Mouse (Mus musculus): ENCODE results near the gene Rprd1b. TPM values are rescaled to one million over a fixed set of nuclear protein-coding genes. Genes with fewer than 3 reads are reported as not detected.

The Rprd1b gene
- total RNA-seq, 4 experiments from 2014 or later: 25.3 to 30.1 (median 28.6) TPM

DNA sequence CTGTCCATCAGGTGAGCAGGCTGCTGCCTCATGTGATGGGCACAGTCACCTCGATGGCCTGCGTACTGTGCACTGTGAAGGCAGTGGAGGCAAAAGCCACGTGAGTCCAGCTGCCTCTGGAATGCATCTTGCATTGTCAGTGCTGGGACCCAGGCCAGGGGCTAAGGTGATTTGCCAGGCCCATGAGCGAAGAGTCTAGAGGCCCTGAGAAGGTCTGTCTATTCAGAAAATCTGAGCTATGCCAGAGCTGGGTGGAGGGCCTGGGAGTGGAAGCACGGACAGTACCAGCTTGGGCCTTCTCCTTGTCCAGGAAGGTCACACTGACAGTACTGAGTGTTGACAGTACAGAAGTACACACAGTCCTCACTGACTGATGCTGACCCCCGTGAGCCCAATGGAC lies 94.5 kb downstream of the Rprd1b start:
- DNase-seq (ENCODE audit: low spot score): peak; percentile 78

DNA sequence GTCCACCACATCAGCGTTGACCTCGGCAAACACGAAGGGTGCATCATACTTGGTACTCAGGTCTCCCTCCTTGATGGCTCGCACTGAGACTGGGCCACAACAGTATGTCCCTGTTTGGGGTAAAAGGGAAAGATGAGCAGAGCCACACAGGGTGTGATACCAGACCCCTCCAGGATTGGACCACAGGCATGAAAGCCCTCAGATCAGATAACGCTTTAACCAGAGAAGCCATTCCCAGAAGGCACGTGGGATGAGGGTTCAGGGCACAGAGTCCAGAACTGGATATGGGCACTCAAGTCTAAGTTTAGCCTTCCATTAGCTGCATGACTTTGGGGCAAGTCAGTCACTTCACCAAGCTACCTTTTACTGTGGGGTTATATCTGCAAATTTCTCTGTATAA lies 98.9 kb downstream of the Rprd1b start:
- no peak for DNase-seq (ENCODE audit: low spot score)

DNA sequence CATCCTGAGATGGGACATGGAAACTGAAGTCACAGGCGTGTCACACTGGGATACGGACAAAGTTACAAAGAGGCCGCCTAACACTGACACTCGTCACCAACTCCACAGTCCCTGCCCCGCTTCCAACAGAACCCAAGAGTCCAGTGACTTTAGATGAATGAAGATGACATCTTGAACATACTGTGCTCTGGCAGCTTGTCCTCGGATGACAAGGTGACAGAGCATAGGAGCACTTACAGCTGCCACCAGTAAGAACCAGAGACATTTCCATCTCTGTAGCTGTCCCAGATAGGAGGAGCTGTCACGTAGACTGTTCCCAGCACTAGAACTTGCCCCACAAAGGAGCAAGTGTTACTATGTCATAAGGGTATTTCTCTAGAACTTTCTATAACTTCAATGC lies 99.6 kb downstream of the Rprd1b start:
- DNase-seq (ENCODE audit: low spot score): no peak

DNA sequence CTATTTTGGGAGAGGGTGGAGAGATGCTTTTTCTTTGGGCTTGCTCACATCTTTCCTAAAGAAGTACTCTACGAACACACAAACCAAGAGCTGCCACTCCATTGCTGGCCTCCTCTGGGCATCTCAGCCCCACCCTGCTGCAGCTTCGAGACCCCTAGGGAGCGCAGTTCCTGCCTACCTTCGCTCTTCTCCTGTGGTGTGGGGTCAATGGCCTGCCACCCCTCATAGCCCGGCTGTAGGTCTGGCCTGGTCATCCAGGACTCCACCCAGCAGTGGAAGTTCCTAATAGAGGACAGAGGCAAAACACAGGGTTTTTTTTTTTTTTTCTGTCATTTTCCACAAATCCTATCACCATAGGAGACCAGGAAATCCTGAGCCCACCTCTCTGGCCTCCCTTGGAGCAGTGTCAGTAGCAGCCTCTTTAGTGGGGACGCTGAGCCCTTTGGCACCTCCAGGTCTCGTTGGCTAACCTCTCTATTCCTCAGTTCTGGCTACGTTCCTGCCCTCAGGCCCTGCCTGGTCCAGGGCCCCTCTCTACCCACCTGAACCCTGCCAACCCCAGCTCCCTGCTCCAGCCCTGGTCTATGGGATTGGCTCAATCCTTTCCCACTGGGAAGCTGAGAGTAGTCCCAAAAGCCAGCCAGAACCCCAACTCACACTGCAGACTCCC lies 100.3 kb downstream of the Rprd1b start:
- DNase-seq (ENCODE audit: low spot score): no peak

DNA sequence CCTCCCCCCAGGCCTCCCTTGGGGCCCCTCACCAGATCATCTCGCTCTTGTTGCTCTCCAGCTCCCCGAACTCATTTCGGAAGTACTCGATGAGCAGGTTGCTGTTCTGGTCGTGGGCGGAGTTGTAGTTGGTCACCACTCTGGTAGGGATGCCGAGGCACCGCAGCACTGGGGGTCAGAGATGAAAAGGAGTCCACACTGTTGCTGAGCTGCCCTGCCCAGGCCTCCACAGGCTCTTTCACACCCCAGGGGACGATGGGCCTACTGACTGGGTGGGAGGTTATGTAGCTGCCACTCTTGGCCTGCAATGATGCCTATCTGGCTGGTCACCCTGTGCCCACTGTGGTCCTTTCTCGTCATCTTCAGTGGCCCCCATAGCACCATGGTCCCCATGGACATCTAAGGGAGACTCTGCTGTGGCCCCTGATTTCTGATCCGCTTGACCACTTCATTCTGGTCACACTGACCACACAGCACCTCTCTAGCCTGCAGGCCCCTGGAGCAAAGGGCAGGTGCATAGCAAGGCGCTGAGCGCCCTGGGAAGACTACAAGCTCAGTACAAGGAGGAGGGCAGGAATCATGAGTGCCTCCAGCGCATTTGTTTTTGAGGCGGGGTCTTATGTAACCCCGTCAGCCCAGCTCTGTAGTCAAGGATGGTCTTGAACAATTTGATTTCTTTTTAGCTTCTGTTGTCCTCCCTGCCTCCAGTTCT lies 101.2 kb downstream of the Rprd1b start:
- DNase-seq (ENCODE audit: low spot score): no peak

DNA sequence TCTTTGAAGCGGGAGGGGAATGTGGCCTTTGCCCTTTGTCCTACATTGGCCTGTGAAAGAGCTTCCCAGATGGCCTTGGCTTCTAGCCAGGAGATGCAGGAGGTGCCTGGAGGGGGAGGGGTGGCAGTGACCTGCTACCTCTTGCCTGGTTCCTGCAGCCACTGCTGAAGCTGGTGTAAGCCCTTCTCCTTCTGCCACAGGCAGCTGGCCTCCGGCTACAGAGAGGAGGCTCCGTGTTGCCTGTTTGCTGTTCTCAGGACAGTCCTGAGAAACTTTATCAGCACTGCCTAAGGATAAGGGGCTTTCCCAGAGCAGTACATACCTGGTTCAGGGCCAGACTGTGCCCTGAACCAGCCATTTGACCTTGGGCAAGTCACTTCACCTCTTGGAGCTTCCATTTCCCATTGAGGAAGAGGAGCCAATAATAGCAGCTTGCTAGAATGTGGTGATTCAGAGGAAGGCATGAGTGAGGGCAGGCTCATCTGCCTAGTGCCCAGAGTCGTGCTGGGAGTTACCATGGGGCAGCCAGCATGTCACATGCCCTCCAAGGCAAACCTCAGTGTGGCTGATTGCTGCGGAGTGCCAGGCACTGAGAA lies 102.2 kb downstream of the Rprd1b start:
- peak; percentile 82 for DNase-seq (ENCODE audit: low spot score)

DNA sequence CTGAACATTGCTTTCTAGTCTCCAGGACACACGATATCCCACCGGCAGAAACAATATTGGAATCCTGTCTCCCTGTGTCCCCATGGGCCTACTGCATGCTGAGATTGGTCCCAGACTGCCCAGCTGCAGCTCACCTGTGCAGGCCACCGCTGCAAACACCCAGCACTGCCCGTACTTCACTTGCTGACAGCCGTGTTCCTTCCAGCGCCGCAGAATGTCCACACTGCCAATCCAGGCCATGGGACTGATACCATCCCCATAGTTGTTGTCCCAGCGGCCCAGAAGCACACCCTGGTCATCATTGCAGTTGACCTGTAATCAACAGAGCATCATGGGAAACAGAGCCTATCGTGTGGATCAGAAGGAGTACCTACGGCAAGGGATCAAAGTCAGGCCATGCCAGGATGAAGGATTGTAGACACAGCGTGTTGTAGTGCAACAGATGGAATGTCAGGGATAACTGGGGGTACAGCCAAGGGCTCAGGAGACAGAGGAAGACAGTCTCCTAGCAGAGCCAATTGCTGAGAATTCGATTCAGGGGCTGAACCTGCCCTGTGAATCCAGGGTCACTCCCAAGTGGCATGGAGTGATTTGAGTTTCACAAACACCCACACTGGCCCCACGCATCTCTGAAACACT lies 103.0 kb downstream of the Rprd1b start:
- no peak for DNase-seq (ENCODE audit: low spot score)

DNA sequence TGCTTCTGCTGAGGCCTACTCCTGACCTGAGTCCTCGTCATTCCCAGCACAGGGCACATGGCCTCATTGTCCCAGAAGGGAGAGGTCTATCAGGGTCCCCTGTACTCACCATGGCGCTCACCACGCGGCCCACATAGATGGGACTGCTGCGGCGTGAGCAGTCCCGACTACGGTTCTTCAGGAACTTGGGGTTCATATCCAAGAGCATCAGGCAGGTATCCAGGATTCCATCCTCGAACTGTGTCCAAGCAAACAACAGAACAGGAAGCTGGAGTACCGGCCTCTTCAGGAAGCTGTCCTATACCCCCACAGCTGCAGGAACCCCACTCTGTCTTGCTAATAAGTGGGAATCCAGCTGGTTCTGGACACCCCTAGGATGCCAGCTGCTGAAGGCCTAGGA lies 104.0 kb downstream of the Rprd1b start:
- no peak for DNase-seq (ENCODE audit: low spot score)

DNA sequence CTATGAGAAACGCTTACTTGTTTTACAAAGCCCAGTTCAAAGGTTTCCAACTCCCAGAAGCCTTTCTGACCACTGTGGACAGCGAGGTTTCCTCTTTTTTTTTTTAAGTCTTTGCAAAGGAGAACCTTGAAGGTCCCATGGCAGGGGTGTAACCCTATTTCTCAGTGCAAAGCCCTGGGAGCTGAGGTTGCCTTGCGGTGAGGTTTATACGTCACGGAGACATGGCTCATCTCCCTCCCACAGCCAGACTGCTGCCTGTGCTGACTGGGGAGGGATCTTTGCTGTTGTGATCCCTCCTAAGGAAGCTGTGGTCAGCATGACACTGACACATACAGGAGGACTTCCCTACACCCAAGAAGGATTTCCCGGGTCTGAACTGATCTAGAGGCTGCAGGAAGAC lies 104.8 kb downstream of the Rprd1b start:
- no peak for DNase-seq (ENCODE audit: low spot score)

DNA sequence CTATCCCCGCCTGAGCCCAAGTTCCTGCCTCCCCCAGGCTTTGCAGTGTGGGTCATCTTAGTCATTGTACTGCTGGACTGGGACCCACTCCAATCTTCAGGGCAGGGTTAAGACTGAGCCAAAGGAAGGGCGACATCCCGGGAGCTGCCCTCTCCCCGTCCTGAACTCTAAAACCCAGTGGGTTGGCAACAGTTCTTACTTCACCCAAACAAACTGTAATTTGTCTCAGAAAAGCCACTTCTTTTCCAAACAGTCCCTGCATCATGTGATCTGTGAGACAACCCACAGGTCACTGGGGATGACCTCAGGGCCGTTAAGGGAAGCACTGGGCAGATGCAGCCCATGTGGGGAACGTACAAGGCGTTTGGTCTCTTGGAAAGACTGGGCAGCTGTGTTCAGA lies 107.9 kb downstream of the Rprd1b start:
- DNase-seq (ENCODE audit: low spot score): peak; percentile 68

DNA sequence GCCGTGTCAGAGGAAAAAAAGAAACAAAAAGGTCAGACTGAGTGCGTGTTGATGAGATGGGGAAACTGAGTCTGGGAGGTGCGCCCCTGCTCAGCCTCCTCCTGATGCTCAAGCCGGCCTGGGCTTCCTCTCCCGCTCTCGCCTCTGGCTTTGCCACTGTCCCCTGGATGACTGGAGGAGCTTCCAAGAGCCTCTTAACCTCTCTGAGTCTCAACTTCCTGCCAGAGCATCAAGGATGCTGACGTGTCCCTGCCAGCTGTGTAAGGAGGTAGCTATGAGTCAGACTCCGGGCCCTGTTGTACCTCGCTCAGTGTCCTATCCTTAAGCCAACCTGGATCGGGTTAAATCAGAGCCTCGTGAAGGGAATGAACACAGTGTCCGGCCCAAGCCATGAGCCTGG lies 109.5 kb downstream of the Rprd1b start:
- no peak for DNase-seq (ENCODE audit: low spot score)

DNA sequence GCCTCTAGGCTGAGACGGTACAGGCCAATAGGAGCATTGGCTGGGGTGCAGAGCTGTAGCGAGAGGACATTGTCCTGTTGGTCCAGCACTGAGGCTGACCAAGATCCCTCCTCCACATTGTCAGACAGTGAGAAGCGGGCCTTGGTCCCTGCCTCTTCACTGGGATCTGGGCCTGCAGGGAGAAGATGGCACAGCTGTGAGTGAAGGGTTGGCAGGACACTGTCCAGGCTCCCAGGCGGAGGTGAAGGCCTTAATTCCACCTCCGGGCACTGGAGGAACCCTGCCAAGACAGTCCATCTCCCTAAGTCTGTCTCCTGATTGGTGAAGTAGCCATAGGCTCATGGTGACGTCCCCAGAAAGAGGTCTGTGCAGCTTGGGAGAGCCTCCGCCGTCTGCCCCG lies 110.5 kb downstream of the Rprd1b start:
- DNase-seq (ENCODE audit: low spot score): no peak

DNA sequence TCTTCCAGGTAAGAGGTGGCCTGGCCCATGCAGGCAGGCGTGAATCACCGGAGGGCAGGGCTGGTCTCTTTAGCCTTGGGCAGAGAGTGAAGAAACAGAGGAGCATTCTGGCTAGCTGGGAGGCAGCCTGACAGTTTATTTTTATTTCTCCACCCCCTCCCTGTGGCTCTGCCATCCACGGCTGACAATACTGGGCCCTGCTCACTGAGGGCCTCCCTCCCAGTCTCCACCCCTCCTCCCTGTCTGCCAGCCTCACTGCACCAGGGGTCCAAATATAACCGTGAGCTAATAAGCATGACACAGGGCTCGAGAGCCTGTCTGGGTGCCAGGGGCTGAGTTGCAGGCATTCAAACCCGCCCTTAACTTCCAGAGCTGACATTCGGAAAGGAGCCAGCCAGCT lies 111.3 kb downstream of the Rprd1b start:
- peak; percentile 83 for DNase-seq (ENCODE audit: low spot score)

DNA sequence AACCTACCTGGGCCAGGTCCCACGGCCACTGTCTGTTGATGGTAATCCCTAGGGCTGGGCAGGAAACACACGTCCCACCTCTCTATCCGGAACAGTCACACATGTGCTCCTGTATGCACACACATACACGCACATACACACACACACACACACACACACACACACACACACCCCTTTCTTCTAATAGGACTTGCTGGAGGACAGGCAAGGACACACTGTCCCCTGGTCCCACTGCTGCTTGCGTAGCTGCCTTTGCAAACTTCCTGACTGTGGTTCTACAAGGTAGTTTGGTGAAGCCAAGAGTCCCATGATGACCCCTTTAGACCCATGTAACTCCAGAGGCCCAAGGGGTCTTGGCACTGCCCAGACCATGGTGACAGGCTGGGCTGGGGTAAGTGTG lies 112.4 kb downstream of the Rprd1b start:
- no peak for DNase-seq (ENCODE audit: low spot score)

DNA sequence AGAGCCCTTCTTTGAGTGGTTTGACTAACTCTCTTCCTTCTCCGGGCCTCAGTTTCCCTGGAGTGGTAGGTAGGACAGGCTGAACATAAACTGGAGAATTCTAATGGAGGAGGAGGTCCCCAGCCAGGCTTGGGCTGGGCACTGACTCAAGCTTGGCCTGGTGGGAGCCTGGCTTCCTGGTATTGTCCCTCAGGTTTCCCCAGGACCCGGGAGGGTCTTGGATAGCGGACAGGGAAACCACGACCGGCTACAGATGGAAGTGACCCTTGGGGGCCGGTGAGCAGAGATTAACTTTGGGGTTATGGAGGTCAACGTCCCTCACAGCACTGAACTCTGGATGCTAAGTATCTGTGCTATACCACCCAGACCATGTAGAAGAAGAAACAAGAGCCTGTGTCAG lies 113.0 kb downstream of the Rprd1b start:
- peak; percentile 48 for DNase-seq (ENCODE audit: low spot score)

DNA sequence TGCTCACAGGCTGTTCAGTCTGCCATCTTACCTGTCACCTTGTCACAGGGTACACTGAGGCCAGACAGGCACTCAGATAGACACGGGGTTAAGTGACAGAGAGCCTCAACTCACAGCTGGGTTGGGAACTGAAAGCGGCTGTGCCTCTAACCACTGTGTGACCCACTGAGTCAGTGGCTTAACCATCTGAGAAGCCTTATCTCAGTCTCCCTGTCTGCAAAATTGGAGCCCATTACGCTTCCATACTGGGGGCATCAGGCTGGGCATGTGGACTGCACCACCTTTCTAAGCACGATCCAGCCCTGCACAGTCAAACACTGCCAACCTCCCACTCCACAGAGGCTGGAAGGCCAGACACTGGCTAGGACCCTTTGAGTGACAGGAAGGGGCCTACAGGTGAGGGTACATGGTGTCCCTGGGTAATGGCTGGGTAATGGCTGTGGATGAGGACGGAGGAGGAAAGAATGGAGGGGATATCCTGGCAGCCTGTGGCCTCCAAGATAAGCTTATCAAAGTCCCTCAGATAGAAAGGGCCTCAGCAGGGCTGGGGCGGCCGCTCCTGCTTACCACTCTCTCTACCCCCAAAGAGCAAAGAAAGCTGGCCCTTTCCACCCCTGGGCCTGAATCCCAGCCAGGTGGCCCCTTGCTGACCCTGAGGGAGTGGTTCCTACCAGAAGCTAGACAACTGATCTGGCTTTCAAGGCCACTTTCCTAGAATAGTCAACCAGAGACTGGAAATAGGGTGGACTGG lies 113.6 kb downstream of the Rprd1b start:
- DNase-seq (ENCODE audit: low spot score): peak; percentile 76

DNA sequence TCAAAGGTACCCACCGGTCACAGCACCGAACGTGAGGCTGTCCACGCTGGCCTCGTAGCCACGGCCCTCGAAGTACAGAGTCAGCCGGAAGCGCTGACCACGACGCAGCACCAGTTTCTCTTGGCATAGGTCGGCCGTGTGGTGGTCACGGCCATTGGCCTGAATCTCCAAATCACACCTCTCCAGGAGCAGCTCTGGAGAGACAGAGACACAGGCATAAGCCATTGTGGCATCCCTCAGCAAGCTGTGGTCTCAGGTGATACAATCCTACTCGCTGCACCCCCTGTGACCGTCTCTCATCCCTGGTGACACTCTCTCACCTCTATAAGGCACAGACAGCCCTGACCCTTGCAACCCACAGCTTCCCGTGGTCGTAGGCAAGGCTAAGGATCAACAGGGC lies 114.7 kb downstream of the Rprd1b start:
- no peak for DNase-seq (ENCODE audit: low spot score)

DNA sequence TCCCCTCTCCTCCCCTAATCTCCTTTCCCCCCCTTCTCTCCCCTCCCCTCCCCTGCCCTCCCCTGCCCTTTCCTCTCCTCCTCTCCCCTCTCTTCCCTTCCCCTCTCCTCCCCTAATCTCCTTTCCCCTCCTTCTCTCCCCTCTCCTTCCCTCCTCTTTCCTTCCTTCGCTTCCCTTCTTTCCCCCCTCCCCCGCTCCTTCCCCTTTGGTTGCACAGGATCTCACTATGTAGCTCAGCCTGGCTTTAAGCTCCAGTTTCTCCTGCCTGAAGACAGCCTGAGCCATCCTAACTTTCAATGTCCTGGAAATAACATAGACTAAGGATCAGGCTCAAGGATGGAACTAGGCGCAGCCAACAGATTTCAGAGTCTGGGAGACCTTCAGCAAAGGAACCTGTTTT lies 115.5 kb downstream of the Rprd1b start:
- no peak for DNase-seq (ENCODE audit: low spot score)

DNA sequence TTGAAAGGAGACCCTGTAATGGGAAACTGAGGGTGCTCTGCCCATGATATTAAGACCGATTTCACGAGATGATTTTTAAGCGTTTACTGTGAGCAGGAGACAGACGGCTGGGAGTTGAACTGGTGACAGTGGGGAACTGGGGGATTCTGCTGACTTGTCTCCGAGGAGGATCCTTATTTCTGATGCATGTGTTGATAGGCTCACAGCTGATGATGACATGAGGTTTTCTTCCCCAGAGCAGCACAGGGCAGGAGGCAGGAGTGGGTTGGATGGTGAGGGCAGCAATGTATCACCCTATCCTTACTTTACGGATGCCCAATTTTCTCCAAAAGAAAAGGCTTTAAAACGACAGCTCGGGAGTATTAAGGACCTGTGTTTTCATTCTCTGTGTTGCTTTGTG lies 116.0 kb downstream of the Rprd1b start:
- no peak for DNase-seq (ENCODE audit: low spot score)

DNA sequence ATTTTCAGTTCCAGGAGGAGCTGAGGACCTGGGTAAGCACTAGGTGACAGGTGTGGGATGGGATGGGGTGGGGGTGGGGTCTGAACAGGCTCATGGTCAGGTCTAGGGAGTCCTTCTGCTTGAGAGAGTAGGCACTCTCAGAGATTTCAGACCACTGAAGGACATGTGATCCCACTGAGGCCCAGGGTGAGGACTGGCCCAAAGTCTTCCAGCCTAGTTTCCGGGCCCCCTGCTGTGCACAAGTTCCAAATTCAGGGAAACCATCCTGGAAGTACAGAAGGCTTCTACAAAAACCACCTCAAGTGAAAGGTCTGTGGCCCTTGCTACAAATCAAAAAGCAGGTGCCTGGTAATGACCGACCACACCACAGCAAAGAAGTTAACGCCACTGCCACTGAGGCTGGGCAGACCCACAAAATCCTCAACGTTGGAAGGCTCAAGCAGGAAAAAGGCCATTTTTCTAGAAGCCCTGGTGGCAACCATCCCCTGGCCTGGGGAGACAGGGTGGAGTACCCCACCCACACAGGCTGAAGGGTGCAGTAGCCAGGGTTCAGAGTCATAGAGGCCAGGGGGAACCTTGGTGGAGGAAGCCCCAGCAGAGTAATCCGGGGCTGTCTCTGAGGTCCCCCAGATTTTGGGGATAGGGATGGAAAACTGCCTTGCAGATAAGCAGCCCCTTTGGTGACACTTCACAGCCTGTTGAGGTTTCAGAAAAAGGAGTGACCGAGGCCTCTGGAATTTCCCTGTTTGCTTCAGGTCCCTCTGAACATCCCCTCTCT lies 116.6 kb downstream of the Rprd1b start:
- DNase-seq (ENCODE audit: low spot score): no peak

DNA sequence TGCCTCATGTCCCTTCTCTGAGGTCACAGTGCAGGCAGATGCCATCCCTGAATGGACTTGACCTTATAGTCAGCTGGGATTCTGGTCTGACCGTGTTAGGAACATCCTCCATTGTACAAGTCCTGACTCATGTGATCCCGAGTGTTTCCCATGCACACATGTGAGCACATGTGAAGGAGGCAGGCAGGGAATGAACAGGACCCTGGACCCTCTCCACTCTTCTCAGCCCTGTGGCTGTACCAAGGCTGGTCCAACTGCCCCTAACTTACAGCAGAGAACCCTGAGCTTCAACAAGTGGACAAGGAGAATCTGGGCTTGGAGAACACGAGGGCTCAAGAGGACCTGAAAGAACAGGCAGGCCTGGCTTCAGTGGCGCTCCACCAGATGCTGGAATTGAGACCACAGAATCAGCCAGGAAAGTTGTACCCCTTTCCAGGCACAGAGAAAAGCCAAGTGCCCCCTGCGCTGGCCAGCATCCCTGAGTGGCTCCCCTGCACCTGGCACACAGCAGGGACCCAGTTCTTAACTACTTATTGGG lies 117.3 kb downstream of the Rprd1b start:
- DNase-seq (ENCODE audit: low spot score): no peak
